Mouse (Mus musculus) urinary bladder, postnatal 36 days (tissue): ENCODE measurements around the gene Gm20388.
A peak's percentile ranks its signal among the peaks of the same experiment; 100 is the strongest.

Experiments
- DNase-seq, 2 experiments: peaks; one replicate each; pipeline ENCODE4 v3.0.0; 2022; ENCODE audit warnings: low spot score in 2 of 2, mixed read lengths in 1 of 2

The Gm20388 gene

DNA sequence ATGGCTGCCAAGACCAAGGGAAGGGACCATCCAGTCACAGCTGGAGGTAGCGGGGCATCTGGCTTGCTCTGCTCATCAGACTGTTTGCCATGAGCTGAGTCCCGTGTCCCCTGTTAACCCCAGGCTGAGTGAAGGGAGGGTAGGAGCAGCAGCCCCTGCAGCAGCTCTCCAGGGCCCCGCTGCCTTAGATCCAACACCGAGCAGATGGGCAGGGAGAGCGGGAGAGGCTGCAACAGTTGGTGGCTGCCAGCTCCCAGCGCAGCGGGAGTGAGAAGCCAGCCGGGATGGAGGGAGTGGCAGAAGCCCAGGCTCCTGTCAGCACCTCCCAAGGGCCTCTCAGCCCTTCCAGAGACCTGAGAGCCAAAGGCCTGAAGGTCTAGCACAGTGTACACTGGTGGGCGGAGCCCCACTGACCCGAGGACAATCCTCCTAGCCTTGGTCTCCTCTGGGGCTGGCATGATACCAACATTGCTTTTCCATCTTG is 379.1 kb downstream of the Gm20388 start:
- peak in 1 of 2 experiments; percentile 62 for DNase-seq

DNA sequence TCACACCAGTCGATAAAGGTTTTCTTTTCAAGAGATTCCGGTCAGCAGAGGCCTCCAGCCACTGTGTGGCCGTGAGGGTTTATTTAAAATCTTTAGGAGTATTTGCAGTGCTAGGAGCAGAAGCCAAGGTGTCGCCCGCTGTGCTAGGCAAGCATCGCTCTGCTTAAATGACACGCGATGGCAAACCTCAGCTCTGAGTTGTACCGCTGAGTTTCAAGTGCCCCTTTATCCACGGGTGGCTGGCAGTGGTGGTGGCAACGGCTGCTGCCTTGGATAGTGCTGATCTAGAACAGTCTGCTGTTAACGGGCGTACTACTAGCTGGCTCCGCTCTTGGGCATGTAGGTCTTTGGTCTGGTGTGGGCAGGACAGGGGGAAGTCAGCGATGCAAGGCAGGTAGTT is 380.0 kb downstream of the Gm20388 start:
- no peak for DNase-seq

DNA sequence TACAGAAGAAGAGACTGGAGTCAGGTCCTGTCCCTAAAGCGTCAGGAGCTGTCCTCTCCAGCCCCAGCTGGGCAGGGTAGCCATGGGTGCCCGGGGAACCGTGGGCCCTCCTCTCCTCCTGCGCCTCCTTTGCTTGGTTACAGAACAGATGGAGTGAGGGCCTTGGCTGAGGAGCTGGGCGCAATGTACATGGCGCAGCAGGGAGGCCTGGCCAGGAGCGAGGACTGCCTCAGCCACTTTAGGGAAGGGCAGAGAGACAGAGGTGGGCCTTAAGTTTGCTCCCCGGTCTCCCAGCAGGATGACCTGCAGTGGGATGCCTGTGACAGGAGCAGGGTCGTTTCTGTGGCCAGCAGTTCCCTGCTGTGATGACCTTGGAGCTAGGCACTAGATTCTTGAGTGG is 381.0 kb downstream of the Gm20388 start:
- no peak for DNase-seq

DNA sequence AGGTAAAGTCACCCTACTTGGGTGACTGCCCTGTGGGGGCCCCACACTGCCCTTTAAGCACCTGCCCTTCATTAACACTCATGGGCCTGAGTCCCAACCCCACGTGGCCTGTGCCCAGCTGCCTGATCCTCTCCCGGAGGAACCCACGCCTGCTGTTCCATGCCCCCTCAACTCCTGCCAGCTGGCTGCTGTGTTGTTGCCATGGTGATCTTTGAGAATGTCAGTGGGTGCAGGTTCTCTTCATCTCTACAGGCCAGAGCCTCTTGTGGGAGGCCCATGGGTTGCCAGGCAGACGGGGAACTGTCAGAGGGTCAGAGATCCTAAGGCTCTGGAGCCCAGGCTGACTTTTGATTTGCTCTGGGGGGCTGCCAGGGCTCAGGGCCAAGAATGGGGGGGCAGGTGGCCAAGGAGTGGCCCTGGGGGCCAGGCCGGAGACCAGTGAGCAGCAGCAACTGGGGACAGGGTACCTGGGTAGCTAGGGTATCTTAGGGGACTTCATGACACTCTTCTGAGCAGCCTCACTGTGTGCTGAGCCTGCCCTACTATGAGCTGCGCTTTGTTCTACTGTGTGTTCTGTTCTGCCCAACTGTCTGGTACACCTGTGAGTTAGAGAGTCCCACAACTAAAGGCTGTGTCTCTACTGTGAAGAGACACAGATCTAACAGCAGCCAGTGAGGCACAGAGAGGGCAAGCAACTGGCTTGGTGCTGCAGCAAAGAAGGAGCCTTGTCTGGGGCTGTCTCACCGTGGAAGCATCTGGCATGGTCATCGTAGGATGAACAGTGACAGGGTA is 381.9 kb downstream of the Gm20388 start:
- DNase-seq = no peak

DNA sequence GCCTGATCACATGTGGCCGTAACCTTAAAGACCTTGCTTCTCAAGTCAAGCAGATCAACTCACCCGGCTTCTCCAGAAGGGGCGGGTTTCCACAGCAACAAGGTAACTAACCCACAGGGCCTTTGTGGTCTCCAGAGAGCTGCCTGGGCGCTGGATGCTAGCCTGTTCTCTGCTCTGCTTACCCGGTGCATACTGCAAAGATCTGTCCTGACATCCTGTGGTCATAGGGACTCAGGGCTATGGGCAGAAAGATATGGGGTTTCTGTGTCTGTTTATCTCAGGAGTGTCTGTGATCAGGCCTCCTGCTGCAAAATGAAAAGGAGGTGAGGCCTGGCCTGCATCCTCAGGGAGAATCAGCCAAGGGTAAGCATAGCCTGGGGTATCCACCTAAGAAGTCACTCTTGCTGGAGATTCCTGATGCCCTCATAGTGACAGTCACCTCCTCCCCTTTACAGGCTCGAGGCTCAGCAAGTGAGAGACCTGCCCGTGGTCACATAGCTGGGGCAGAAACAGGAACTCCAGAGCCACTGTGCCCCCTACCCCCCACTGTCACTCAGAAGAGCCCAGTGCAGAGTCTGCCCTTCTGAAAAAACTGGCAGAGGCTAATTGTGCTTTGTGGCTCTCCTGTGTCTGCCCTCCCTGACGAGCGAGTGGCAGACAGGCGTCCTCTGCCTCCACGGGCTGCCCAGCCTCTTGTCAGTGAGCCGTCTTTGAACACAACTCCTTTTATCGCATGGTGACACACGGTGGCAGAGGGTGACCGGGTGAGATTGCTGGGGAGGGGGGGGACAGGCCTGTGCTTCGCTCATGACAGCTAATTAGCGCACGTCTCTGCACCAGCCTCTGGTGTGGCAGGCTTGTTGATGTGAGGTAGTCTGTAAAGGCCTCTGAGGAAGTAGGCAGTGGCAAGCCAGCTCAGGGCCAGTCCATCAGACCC is 383.0 kb downstream of the Gm20388 start:
- no peak for DNase-seq

DNA sequence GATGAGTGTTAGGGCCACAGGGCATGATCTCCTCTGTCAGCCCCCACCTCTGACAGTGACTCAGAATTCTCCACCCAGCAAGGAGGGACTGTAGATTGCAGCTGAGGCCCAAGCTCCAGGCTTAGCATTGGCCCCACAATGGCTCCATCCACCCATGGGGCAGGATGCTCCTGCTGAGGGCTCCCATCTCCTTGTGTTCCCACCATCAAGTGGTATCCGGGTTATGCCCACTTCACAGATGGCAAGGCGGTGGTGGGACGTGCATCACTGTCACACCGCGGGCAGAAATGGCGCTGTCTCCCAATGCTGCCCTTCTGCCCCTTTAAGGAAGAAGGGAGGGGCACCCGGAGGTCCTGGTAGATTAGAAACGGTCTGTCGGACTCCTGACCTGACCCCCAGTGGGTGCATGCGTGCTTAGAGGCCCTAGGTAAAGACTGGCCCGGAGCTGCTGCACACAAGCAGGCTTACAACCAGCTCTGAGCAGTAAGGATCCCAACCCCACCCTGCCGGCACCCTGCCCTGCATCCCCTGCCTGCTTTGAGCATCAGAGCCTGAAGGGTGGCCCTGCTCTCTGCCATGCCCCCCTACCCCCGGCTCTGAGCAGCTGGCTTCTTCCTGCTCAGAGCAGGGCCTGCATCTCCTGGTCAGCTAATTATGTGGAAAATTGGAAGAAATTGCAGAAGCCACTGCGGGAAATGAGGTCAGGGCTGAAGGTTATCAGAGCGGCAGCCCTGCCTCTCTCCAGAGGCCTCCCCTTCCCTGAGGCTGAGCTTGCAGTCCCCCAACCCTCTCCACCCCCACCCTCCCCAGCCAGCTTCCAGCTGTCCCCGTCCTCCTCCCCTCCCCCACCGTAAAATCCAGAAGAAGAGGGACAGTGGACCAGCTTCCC is 384.6 kb downstream of the Gm20388 start:
- no peak for DNase-seq

DNA sequence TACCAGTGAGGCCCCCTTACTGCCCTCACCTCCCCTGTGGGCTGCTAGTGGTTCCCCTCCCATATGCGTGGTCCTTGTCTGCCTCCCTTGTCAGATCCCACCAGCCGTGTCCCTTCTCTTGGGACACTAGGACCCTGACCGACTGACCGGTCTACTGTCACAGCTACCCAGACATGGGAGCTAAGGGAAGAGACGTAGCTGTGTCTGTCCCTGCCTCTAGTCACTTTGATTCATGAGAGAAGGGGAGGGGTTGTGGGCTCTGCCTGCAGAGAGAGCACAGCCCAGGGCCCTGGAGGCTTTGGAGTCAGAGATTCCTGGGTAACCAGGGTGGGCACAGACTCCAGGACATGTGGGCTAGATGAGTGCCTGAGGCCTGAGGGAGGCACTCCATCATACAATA is 386.4 kb downstream of the Gm20388 start:
- no peak for DNase-seq

DNA sequence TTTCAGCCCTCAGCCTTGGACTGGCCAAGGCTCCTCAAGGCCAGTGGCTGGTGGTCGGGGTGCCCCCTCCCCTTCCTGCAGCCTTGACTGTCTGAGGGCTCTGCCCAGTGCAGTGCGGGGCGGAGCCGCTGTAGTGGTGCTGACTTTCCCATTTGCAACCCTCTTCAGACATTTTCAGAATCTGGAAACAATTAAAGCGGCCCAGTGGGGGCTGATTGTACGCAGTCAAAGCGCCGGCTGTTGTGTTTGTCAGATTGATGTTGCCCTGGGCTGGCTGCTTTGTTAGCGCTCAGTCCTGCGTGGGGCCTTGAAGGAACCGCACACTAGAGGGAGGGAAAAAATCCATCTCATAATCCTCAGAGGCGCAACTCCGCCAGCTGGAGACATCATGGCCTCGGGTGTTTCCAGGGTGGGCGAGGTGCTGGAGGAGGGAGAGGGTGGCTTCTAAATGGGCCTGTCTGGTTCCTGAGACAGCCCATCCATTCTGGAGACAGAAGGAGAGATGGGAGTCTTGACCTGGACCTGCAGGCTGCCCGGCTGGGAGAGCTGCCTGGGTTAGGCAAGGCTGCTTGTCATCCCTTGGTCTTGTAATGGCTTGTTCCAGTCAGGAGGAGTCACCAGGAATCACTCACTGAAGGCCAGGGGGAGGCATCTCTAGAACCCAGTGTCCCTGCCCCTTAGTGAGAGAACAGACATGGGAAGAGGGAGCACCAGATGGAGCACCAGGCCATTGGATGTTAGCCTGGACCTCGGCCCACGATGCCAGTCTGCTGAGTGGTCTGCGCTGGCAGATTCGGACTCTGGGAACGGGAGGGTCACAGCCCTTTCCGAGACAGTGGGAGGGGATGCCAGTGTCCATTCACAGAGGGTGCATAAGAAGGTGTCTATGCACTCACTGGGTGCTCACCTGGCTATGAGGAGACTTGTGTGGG is 388.2 kb downstream of the Gm20388 start:
- DNase-seq = no peak

DNA sequence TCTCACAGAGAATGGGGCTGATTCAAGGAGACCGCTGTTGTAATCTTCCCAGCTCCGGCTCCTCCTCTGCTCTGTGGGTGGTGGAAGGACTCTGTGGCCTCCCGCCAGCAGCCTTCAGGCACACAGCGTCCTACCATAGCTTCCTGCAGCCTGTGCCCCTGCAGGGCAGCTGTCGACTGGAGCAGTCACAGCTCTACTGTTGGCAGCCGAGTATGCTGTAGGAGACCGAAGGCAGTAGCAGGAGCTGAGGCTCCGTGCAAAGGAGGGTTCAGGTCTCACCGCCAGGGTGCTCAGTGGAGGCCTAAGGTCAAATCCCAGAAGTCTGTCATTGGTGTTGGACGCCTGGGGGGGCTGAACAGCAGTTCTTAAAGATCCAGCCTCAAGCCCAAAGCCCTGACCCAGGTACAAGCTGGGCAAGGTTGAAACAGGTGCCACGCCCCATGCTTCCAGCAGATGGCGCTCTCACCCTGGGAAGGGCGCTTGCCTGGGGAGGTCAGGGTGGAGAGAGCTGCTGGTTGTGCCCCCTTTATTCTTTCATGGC is 390.0 kb downstream of the Gm20388 start:
- DNase-seq = peak; percentile 63 to 71

DNA sequence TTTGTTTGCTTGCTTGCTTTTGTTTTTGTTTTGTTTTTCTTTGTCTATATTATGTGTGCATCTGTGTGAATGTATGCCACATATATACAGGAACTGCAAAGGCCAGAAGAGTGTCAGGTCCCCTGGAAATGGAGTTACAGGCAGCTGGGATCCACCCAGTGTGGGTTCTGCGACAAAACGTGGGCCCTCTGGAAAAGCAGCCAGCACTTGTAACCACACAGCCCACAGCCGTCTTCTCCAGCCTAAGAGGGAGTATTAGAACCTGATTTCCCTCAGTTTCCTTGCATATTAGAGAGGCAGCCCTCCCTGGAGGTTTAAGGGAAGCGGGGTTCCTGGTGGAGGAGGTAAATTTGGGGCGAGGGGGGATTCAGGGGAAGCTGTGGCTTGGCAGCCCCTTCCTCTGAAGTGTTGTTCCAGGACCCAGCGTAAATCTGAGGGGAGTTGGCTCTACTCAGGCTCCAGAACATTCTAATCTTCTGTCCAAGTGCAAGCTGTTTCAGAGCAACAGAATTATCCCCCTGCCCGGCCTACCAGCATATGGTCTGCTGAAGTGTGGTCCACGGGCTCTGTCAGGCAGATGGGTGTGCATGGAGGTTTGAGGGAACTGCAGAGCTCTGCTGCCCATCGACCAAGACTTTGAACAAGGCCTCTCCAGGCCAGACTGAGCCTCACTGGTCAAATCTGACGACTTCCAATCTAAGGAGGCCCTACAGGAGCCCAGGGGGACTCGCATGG is 392.5 kb downstream of the Gm20388 start:
- DNase-seq = no peak

DNA sequence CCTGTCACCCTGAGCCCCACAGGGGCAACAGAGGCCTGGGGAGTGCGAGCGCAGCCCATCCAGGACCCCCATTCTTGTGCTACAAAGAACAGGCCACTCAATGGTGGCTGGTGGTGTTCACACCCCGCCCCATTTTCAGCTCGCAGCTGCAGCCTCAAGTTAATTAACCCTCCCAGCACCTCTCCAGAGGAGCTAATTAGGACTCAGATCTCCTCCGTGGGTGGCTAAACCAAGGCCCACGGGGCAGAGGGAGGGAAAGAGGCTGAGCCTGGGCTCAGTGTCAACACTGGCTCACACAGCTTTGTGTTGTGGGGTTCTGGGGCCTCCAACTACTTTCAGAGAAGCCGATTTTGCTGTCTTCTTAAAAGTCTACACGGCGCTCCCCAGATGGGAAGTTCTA is 393.5 kb downstream of the Gm20388 start:
- DNase-seq = no peak

DNA sequence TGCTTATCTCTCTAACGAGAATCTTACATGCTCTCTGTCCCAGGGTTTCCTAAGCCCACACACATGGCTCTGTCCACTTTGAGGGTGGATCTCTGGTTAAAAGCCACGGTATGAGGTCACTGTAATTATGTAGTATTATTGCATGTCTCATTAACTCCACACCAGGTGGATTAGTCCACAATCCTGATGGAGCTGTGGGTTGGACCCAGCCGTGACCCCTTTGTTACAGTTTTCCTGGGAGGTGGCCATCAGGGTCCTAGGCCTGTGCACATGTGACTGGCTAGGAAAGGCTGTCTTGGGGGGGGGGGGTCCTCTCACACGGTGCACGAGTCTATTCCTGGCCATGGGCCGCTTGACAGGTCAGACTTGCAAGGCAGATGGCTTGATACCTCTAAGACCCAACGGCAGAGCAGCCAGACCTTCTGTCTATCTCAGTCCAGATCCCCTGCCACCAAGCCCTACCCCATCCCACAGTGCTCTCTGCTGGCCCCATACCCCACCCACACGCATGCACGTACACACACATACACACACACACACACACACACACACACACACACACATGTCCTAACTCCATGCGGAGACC is 395.3 kb downstream of the Gm20388 start:
- DNase-seq = no peak

DNA sequence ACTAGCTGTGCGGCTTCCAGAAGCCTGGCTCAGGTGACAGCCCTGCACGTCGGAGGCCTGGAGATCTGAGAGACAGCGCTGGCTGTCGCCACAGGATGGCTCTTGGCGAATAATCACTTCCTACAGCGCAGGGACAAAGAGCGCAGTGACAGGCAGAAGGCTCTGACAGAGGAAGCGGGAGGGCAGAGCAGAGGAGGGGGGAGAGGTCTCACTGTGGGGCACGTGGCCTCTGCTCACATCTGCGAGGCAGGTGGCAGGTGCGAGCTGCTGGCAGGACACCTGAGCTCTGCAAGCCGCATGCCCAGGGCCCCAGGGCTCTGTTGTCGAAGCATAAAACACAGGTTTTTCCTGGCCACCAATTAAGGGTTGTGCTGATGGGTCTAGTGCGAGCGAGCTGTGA is 396.5 kb downstream of the Gm20388 start:
- no peak for DNase-seq

DNA sequence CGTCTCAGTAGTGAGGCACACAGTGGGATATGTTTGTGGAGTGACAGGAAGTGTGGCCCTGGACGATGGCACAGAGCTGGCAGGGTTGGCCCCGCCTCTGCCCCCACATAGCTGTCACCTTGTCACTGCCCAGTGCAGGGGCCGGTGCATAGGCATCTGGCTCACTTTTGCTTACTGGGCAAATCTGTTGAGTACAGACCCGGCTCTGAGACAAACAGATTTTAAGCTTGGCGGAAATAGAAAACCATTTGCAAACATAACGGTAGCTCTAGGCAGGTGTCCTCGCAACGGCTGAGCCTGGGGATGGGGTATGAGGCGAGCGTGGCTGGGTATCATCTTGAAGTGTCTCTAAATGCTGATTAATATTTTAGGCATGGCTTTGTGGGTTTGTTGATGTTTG is 396.9 kb downstream of the Gm20388 start:
- DNase-seq = no peak

DNA sequence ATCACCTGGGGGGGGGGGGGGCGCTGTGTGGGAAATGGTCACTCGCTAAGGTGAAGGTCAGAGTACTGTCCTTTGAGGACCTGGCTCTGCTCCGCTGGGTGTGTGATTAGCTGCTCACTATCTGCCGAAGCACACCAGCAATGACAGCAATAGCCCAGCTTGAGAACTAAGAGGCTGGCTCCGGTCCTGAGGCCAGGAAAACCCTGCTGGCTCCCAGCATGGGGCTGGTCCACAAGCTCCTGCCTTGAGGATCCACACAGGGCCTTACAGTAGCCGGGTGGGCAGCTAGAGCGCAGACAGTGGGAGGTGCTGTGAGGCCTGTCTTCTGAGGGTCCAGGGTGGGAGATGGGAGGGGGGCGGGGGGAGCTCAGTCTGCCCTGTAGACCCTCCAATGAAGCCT is 397.5 kb downstream of the Gm20388 start:
- DNase-seq = no peak

DNA sequence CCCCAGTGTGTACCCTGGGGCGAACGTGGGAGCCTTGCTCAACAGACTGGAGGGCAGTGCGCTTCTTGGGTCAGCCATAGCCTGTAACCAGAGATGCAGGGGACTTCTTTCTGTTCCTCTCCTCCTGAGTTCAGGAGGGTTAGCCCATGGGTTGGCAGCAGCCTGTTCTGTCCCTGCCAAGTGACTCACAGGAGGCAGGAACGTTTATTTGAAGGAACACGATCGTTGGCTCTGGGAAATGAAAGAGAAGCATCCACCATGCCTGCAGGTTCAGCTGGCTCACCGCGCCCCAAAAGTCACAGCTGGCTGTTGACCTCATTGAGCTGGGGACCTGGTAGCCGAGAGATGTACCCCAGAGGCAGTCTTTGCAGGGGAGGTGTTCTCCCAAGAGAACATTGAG is 397.9 kb downstream of the Gm20388 start:
- peak in 1 of 2 experiments; percentile 48 for DNase-seq

DNA sequence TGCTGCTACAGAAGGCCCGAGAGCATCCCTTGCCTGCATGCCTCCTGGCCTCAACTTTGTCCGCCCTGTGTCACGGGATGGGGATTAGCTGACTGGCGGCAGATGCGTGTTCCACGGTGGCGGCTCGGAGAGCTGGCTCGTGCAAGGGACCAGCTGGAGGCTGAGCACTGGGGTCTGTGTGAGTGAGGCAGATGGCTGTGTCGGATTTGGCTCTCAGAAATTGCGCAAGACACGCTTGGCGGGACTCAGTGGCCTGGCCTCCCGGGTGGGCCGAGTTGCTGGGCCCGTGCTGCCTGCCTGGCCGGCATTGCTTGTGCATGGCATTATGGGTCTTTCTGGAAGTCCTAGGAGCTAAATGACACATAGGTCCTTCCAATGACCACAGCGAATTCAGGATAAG is 398.7 kb downstream of the Gm20388 start:
- peak; percentile 28 to 81 for DNase-seq

DNA sequence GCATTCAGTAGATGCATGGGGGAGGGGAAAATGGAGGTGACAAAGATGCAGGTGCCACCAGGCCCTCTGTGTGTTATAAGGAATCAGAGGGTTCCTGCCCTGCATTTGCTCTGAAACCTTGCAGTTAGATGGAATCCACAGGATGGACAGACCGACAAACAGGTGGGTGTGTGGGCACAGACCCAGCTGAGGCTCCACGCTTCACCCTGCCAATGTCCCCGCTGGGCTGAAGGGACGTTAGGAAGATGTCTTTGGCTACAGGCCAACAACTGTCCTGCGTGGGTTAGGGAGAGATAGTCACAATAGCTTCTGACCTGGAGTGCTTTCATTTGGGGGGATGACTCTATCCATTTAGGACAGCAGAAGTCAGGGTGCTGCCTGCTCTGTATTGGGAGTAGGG is 399.4 kb downstream of the Gm20388 start:
- DNase-seq = no peak

DNA sequence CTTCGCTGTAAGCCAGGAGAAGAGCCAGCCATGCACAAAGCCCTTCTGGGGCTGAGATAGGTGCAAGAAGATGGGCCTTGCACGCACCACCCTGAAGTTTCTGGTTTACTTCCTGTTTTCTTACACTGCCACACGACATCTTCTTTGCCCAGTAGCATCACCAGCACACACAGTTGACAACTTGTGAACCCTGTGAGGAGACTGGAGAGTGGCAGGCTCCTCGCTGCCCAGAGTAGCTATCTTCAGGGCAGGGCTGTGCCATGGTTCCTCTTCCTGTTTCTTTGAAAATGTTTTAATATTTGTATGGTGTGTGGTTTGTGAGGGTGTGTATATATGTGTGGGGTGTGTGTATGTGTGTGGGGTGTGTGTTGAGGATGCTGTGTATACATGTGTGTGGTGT is 401.8 kb downstream of the Gm20388 start:
- DNase-seq = no peak
